Mouse (Mus musculus) forebrain, embryonic 15.5 days (tissue): ENCODE data around the gene Gm10128. TPM values are rescaled to one million over a fixed set of nuclear protein-coding genes. Genes with fewer than 3 reads are reported as not detected.
"Not testable (repeated sequence)": the region's sequence is repeated elsewhere in the genome, so short reads cannot be mapped to it uniquely, and the experiment has no call there.

ENCODE experiments used
- ATAC-seq: fragments of 200-750 bp; cut with Nextera tagmentation; replicated peaks from 2 replicates; pipeline ENCODE4 v1.8.0; 2017; ENCODE audit warnings: mild to moderate bottlenecking, moderate TSS enrichment, moderate library complexity
- H3K27ac ChIP-seq: fragments of 300-500 bp; sonication (generic); replicated peaks from 2 replicates; pipeline ENCODE4 v1.5.1; 2015; ENCODE audit warnings: mild to moderate bottlenecking, inconsistent platforms
- H3K27me3 ChIP-seq: fragments of 300-500 bp; sonication (generic); 2 replicates; pipeline ENCODE4 v1.6.1; 2015; ENCODE audit warnings: inconsistent platforms
- H3K36me3 ChIP-seq: fragments of 300-500 bp; sonication (generic); 2 replicates; pipeline ENCODE4 v1.6.1; 2015; ENCODE audit warnings: mild to moderate bottlenecking, inconsistent platforms
- H3K4me1 ChIP-seq: fragments of 300-500 bp; sonication (generic); 2 replicates; pipeline ENCODE4 v1.6.1; 2015; ENCODE audit warnings: inconsistent platforms
- H3K4me2 ChIP-seq: fragments of 300-500 bp; sonication (generic); replicated peaks from 2 replicates; pipeline ENCODE4 v1.6.1; 2015; ENCODE audit warnings: mild to moderate bottlenecking, inconsistent platforms
- H3K4me3 ChIP-seq: fragments of 300-500 bp; sonication (generic); 2 replicates; pipeline ENCODE4 v1.5.1; 2015; ENCODE audit warnings: mild to moderate bottlenecking, inconsistent platforms
- H3K9ac ChIP-seq: fragments of 300-500 bp; sonication (generic); replicated peaks from 2 replicates; pipeline ENCODE4 v1.6.1; 2015; ENCODE audit warnings: mild to moderate bottlenecking, inconsistent platforms
- H3K9me3 ChIP-seq: fragments of 300-500 bp; sonication (generic); 2 replicates; pipeline ENCODE4 v1.6.1; 2016; ENCODE audit warnings: inconsistent platforms
- WGBS: fragments of 180-500 bp; shearing (Covaris S2); methylation state at CpG from one replicate; pipeline ENCODE4 v1.1.7; 2015; ENCODE audit warnings: mixed read lengths; 5-methylcytosine and 5-hydroxymethylcytosine counted together
- polyA plus RNA-seq: library from polyadenylated mRNA; unstranded; fragments of >200 nt; fragmentation: Nextera tagmentation; extraction: Ambion mirVana; gene quantifications from 2 replicates; pipeline ENCODE4 v1.2.1, GENCODE M21; 2015

The Gm10128 gene
- polyA plus RNA-seq = not detected in 2 replicates

DNA sequence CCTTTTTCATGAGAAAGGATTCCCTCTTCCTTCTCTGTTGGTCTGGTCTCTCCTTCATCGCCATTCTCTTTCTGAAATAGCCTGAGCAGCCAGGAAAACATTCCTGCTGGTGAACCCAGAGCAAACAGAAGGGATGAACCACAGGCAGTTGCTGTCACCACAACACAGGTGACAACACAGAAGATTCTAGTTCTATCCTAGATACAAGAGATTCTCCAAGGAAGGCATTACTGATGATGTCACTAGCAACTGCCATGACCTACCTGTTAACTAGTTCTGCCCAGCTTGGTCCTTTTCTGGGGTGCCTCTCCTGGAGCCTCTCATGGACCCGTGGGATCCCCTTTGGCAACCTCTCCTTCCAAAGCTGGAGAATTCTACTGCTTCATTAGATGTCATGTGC is at the start of gene Gm10128:
Gm10128 (minus strand) TSS at position 101 of the 400 bp plus-strand sequence.
- H3K4me1 ChIP-seq, H3K9ac ChIP-seq, H3K4me2 ChIP-seq, H3K27me3 ChIP-seq, H3K36me3 ChIP-seq, H3K4me3 ChIP-seq, H3K9me3 ChIP-seq, ATAC-seq, H3K27ac ChIP-seq: not testable (repeated sequence)
- no CpG with 5 or more reads among the region's 2 CpGs for WGBS

DNA sequence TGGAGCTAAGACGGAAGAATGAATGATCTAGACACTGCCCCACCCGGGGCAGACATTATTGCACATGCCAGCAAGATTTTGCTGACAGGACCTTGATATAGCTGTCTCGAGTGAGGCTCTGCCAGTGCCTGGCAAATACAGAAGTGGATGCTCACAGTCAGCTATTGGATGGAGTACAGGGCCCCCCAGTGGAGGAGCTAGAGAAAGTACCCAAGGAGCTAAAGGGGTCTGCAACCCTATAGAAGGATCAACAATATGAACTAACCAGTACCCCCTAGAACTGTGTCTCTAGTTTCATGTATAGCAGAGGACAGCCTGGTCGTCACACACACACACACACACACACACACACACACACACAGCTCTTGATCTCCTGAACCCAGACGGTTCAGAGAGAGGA is 37.4 kb upstream of the Gm10128 start:
- not testable (repeated sequence) for H3K9ac ChIP-seq, H3K4me3 ChIP-seq, H3K36me3 ChIP-seq, H3K9me3 ChIP-seq, ATAC-seq, H3K27me3 ChIP-seq, H3K4me1 ChIP-seq, H3K4me2 ChIP-seq, H3K27ac ChIP-seq
- 53% methylated on average over 5 of the region's 5 CpGs for WGBS

DNA sequence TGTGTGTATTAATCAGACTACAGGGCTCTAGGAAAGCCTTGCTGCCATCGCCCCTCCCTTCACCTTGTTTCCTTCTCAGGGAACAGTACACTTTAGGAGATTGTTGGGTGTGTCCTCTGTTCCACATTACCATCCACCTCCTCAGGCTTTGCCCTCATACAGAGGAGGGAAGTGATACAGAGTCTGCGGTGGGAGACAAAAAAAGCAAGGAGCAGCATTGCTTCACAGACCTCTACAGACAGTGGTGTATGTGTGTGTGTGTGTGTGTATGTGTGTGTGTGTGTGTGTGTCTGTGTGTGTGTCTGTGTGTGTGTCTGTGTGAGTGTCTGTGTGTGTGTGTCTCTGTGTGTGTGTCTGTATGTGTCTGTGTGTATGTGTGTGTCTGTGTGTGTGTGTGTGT is 18.7 kb upstream of the Gm10128 start:
- not testable (repeated sequence) for ATAC-seq, H3K36me3 ChIP-seq, H3K4me2 ChIP-seq, H3K4me3 ChIP-seq, H3K9me3 ChIP-seq, H3K9ac ChIP-seq, H3K27me3 ChIP-seq, H3K27ac ChIP-seq, H3K4me1 ChIP-seq
- 90% methylated on average over 2 of the region's 2 CpGs for WGBS

DNA sequence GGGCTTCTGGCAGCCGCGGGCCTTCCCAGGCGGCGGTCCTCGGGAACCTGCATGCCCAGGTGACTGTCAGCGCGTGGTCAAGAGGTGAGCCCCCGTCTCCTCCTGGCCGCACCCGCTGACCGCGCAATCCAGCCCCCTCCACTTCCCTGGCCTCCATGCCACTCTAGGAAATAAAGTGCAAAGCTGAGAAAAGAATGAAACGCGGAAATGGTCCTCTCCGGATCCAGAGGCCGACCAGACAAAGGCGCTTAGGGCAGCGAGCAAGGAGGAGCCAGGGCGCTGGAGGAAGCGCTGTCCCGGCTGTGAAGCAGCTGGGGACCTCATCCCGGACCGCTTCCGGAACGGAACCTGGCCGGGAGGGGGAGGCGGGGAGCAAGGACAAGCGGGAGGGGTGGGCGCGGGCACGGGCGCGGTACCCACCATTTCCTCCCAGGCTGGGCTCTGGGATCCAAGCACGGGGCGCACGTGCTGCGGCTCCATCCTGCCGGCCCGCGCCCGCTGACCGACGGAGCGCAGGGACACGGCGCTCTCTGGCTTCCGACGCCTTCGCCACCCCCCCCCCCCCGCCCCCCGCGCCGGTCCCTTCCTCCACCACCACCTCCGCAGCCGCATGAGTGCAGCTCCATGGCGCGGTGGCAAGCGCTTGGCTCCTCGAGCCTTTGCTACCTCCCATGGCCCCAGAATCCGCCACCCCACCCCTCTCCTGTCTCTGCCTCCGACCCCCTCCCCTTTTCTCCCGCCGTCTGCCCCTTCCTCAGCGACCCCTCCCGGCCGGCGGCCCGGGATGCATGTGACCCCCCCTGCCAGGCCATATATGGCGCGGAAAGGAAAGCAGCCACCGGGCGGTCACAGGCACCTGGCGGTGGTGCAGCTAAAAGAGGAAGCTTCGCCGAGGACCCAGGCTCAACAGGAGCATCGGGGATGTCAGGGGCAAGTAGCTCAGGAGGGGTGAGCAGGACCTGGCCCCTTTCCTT is 14.6 kb upstream of the Gm10128 start:
- not testable (repeated sequence) for H3K4me1 ChIP-seq, H3K27me3 ChIP-seq, H3K27ac ChIP-seq, H3K9me3 ChIP-seq, ATAC-seq, H3K36me3 ChIP-seq
- H3K9ac ChIP-seq = peak overlapping the region; percentile 49
- peak overlapping the region; percentile 56 for H3K4me2 ChIP-seq
- WGBS = under 1% methylated on average over 24 of the region's 76 CpGs
- H3K4me3 ChIP-seq = peak overlapping the region; percentile 45

DNA sequence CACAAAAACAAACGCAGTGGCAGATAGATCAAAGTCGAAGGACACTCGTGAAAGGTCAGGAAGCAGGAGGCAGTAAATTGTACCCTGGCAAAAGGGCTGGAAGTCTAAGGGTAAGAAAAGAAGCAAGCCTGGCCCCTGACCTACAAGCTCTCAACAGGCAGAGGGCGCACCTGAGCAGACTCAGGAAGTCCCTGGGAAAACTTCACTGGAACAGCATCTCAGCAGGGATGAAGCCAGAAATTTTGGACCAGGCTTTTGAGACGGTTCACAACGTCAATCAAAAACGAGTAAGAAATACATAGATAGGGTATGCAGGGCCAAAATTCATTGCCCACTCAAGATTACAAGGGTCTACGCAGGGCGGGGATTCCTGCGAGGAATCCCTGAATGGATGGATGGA is 13.7 kb upstream of the Gm10128 start:
- peak overlapping the region; percentile 45 for H3K4me3 ChIP-seq

DNA sequence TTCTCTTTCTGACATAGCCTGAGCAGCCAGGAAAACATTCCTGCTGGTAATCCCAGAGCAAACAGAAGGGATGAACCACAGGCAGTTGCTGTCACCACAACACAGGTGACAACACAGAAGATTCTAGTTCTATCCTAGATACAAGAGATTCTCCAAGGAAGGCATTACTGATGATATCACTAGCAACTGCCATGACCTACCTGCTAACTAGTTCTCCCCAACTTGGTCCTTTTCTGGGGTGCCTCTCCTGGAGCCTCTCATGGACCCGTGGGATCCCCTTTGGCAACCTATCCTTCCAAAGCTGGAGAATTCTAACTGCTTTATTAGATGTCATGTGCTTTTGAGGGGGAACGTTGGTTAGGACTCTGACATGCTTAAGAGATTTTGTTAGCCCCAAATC is 48.3 kb downstream of the Gm10128 start, which contains the start of gene Gm10338:
Gm10338 (minus strand) TSS at position 101 of the 400 bp plus-strand sequence.
- H3K4me3 ChIP-seq, H3K9me3 ChIP-seq, H3K4me1 ChIP-seq, H3K27me3 ChIP-seq, ATAC-seq, H3K27ac ChIP-seq, H3K36me3 ChIP-seq, H3K9ac ChIP-seq, H3K4me2 ChIP-seq: not testable (repeated sequence)
- no CpG with 5 or more reads among the region's 2 CpGs for WGBS

More for the DNA sequence above, 13.7 kb upstream of the Gm10128 start:
- not testable (repeated sequence) for H3K9me3 ChIP-seq, H3K27me3 ChIP-seq, H3K36me3 ChIP-seq, H3K27ac ChIP-seq, ATAC-seq, H3K9ac ChIP-seq, H3K4me1 ChIP-seq
- WGBS = 3% methylated on average over 9 of the region's 10 CpGs
- H3K4me2 ChIP-seq = peak overlapping the region; percentile 56

Other genes with a start within 250 kb of the Gm10128 start
- not detected in 2 replicates for gene Gm3755, start 193.1 kb downstream of the Gm10128 start, polyA plus RNA-seq
- 8.8 and 9.1 TPM in 2 replicates for gene Gm3752, start 160.2 kb downstream of the Gm10128 start, polyA plus RNA-seq
- 2.7 and 3.2 TPM in 2 replicates for gene Gm3558, start 75.4 kb downstream of the Gm10128 start, polyA plus RNA-seq
- not detected in 2 replicates for gene Gm10338, start 48.4 kb downstream of the Gm10128 start, polyA plus RNA-seq
- gene Gm26661, start 147.6 kb upstream of the Gm10128 start, polyA plus RNA-seq = not detected in 2 replicates
- 8.6 and 9.6 TPM in 2 replicates for gene Flnb, start 174.0 kb upstream of the Gm10128 start, polyA plus RNA-seq